Mouse (Mus musculus) heart, postnatal 0 days (tissue): ENCODE measurements around the gene 1700017B05Rik.

Experiments
- CTCF ChIP-seq: IDR thresholded peaks from 2 replicates; pipeline ENCODE4 v1.5.1; 2016; ENCODE audit warnings: antibody characterized with exemption, control low read depth, low read depth
- EP300 ChIP-seq: IDR thresholded peaks from 2 replicates; pipeline ENCODE4 v1.6.1; 2016; ENCODE audit warnings: antibody characterized with exemption, low read depth

DNA sequence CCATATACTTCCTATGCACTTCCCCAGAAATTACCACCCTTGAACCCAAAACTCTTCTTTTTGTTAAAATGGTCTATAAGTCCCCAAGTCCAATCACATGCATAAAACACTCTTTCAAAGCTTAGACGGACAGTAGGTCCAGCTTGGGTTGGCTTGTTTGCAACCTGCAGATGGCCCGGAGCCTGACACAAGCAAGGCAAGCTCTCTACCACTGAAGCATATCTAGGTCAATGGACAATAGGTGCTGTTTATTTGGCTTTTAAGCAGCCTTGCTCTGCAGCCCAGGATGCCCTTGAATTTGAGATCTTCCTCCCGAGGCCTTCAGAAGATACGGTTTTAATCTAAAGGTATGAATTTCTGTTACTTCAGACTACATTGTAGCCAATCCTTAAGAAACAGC lies 46.9 kb upstream of the 1700017B05Rik start:
- no peak for TF ChIP-seq CTCF
- no peak for TF ChIP-seq EP300
